Mouse (Mus musculus) liver, embryonic 15.5 days (tissue): Measurements from ENCODE around the gene Prune1. TPM values are rescaled to one million over a fixed set of nuclear protein-coding genes. Genes with fewer than 3 reads are reported as not detected.
A peak's percentile ranks its signal among the peaks of the same experiment; 100 is the strongest.

ENCODE experiments used
- ATAC-seq: fragments of 200-750 bp; cut with Nextera tagmentation; 2 replicates; pipeline ENCODE4 v1.8.0; 2017; ENCODE audit warnings: moderate number of reproducible peaks, mild to moderate bottlenecking, moderate library complexity; ENCODE audit not compliant: insufficient read depth
- H3K27ac ChIP-seq: fragments of 300-500 bp; sonication (generic); replicated peaks from 2 replicates; pipeline ENCODE4 v1.5.1; 2015; ENCODE audit warnings: mild to moderate bottlenecking, inconsistent platforms
- H3K27me3 ChIP-seq: fragments of 300-500 bp; sonication (generic); 2 replicates; pipeline ENCODE4 v1.6.1; 2015; ENCODE audit warnings: mild to moderate bottlenecking, inconsistent platforms
- H3K36me3 ChIP-seq: fragments of 300-500 bp; sonication (generic); replicated peaks from 2 replicates; pipeline ENCODE4 v1.6.1; 2015; ENCODE audit warnings: moderate library complexity, mild to moderate bottlenecking, inconsistent platforms
- H3K4me1 ChIP-seq: fragments of 300-500 bp; sonication (generic); replicated peaks from 2 replicates; pipeline ENCODE4 v1.6.1; 2015; ENCODE audit warnings: inconsistent platforms
- H3K4me2 ChIP-seq: fragments of 300-500 bp; sonication (generic); 2 replicates; pipeline ENCODE4 v1.6.1; 2015; ENCODE audit warnings: moderate library complexity, mild to moderate bottlenecking, inconsistent platforms
- H3K4me3 ChIP-seq: fragments of 300-500 bp; sonication (generic); replicated peaks from 2 replicates; pipeline ENCODE4 v1.5.1; 2015; ENCODE audit warnings: mild to moderate bottlenecking, inconsistent platforms
- H3K9ac ChIP-seq: fragments of 300-500 bp; sonication (generic); 2 replicates; pipeline ENCODE4 v1.6.1; 2015; ENCODE audit warnings: moderate library complexity, mild to moderate bottlenecking, inconsistent platforms
- H3K9me3 ChIP-seq: fragments of 300-500 bp; sonication (generic); replicated peaks from 2 replicates; pipeline ENCODE4 v1.6.1; 2016; ENCODE audit warnings: inconsistent platforms
- WGBS: fragments of 180-500 bp; shearing (Covaris S2); methylation state at CpG from one replicate; pipeline ENCODE4 v1.1.7; 2015; ENCODE audit warnings: mixed read lengths; ENCODE audit not compliant: insufficient replicate concordance; 5-methylcytosine and 5-hydroxymethylcytosine counted together
- polyA plus RNA-seq: library from polyadenylated mRNA; unstranded; fragments of >200 nt; fragmentation: Nextera tagmentation; extraction: Ambion mirVana; gene quantifications from 2 replicates; pipeline ENCODE4 v1.2.1, GENCODE M21; 2015

Prune1 gene
- polyA plus RNA-seq, 1 experiment from 2014 or later, result 9.0 TPM

DNA sequence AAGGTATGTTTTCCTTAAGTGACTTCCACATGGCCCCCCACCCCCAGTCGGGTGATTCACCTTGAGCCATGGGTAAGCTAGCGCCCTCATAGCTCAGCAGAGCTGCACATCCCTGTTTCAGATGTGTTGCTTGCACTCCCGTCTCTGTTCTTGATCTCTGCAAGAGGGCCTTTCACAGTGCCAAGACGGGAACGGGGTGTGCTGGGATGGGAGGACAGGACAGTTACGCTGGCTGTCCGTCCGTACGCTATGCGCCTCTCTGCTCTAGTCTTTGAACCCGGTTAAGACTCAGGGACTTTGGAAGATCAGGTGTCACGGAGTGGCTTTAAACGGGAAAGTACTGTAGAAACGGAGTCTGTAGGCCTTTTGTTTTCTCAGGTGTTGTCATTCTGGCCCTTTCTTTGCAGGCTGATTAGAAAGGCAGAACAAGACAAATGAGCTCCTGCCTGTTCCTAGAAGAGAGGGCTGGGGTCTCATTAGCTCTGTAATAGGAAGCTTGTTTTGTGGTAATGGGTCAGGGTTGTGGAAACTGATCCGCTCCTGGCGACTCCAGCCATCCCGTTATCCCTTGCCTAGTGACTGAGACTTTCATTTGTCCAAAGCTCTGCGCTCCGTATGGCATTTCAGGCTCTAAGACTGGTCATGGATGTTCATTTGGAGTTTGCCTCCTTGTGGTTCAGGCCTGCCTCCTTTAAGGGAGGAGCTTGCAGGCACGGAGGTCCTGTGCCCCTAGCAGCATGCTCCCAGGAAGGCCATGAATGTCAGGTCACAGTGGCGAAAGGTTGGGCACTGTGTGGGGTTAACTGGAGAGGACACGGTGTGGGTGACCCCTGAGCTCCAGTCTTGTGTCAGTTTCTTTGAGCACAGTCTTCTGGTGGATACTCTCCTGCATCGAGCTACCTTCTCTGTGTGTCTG lies 46.2 kb downstream of the Prune1 start:
- peaks cover 70% of the 10 kb centered on the region for H3K36me3 ChIP-seq
- no peaks in the 10 kb centered on the region for H3K9me3 ChIP-seq
- 84% methylated on average over 23 of the region's 23 CpGs for WGBS
- no peak overlapping the region for H3K9ac ChIP-seq
- no peak overlapping the region for H3K4me2 ChIP-seq
- H3K27ac ChIP-seq, result no peak overlapping the region
- no peak for ATAC-seq
- no peak overlapping the region for H3K4me3 ChIP-seq
- no peaks in the 10 kb centered on the region for H3K27me3 ChIP-seq
- peaks cover 33% of the 10 kb centered on the region for H3K4me1 ChIP-seq

GRCm38 (mm10) chr3:95233303-95233980 lies 48.4 kb downstream of the Prune1 start:
- H3K36me3 ChIP-seq, result peaks cover 70% of the 10 kb centered on the region
- no peak overlapping the region for H3K9ac ChIP-seq
- H3K27ac ChIP-seq, result no peak overlapping the region
- H3K4me2 ChIP-seq, result no peak overlapping the region
- WGBS, result 84% methylated on average over 16 of the region's 16 CpGs
- H3K27me3 ChIP-seq, result no peaks in the 10 kb centered on the region
- ATAC-seq, result no peak
- no peak overlapping the region for H3K4me3 ChIP-seq
- H3K4me1 ChIP-seq, result peaks cover 47% of the 10 kb centered on the region
- no peaks in the 10 kb centered on the region for H3K9me3 ChIP-seq

- Histone ChIP-seq H3K4me3 (no peak overlapping the region), H3K9ac (no peak overlapping the region), H3K36me3 (peaks cover 64% of the 10 kb centered on the region), H3K27me3 (no peaks in the 10 kb centered on the region), H3K4me1 (peaks cover 53% of the 10 kb centered on the region), H3K4me2 (0 out of 2 replicates have a peak overlapping the region, but pooled peaks have one; percentile 97), H3K9me3 (no peaks in the 10 kb centered on the region), H3K27ac (peak overlapping the region; percentile 91; the same call in 1 of the 2 replicates)
- no peak for ATAC-seq
- WGBS, result 75% methylated on average over 7 of the region's 7 CpGs
These were observed 49.1 kb downstream of the Prune1 start for GRCm38 (mm10) chr3:95232771-95233170.

GRCm38 (mm10) chr3:95231298-95232221 lies 50.3 kb downstream of the Prune1 start, which contains the start of gene Mllt11:
Gene Mllt11, minus strand, starts transcription at chr3:95232171.
- WGBS, result 40% methylated on average over 13 of the region's 13 CpGs
- H3K4me2 ChIP-seq, result peak within 1 kb of the TSS; percentile 97
- no peaks in the 10 kb centered on the region for H3K9me3 ChIP-seq
- H3K4me3 ChIP-seq, result peak within 1 kb of the TSS; percentile 82
- 0 out of 2 replicates have a peak, but pooled peaks have one; percentile 6 for ATAC-seq
- peak within 1 kb of the TSS; percentile 91 for H3K27ac ChIP-seq
- H3K27me3 ChIP-seq, result no peaks in the 10 kb centered on the region
- H3K9ac ChIP-seq, result peak within 1 kb of the TSS; percentile 96
- H3K4me1 ChIP-seq, result peaks cover 59% of the 10 kb centered on the region
- H3K36me3 ChIP-seq, result peaks cover 52% of the 10 kb centered on the region

DNA sequence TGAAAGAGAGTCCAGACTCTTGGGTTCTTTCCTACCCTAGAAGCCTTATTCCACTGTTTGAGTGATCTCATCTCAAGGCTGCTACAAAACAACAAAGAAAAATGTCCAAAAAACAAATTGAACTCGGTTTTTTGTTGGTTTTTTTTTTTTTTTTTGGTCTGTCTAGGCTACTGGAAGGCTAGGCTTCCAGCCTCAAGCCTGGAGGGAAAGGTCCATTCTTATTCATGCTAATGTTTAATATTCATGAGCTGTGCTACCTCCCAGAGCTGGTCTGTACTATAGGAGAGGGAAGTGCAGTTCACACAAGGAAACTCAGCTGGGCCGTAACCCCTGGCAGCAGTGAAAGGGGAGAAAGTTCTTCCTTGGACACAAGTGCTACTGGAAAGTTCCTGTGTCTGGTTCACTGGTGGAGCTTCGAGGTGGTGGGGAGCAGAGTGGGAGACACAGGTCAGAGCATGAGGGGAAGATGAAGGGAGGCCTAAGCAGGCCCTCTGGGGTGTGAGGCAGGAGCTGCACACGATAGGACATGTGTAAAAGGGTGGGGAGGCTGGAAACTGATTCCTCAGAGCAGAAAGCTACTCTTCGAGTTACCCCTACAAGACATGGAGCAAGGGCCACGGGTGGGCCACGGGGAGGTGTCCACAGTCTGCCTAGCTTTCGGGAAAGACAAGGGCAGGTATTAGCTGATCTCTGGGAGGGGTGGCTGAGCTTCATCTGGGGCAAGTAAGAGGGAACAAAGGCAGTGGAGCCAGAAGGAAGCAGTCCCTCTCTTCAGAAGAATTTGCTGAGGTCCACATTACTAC lies 51.2 kb downstream of the Prune1 start:
- 0 out of 2 replicates have a peak, but pooled peaks have one; percentile 19 for ATAC-seq
- WGBS, result 12% methylated on average over 8 of the region's 8 CpGs
- peak overlapping the region; percentile 91 for H3K27ac ChIP-seq
- H3K36me3 ChIP-seq, result peaks cover 44% of the 10 kb centered on the region
- no peaks in the 10 kb centered on the region for H3K9me3 ChIP-seq
- H3K4me1 ChIP-seq, result peaks cover 59% of the 10 kb centered on the region
- no peaks in the 10 kb centered on the region for H3K27me3 ChIP-seq
- peak overlapping the region; percentile 96 for H3K9ac ChIP-seq
- peak overlapping the region; percentile 82 for H3K4me3 ChIP-seq
- peak overlapping the region; percentile 97 for H3K4me2 ChIP-seq

- H3K36me3 ChIP-seq, result peaks cover 43% of the 10 kb centered on the region
- H3K9ac ChIP-seq, result peak overlapping the region; percentile 96
- under 1% methylated on average over 13 of the region's 13 CpGs for WGBS
- peak overlapping the region; percentile 82 for H3K4me3 ChIP-seq
- H3K27ac ChIP-seq, result peak overlapping the region; percentile 91
- no peaks in the 10 kb centered on the region for H3K27me3 ChIP-seq
- no peaks in the 10 kb centered on the region for H3K9me3 ChIP-seq
- peaks cover 59% of the 10 kb centered on the region for H3K4me1 ChIP-seq
- no peak for ATAC-seq
- peak overlapping the region; percentile 97 for H3K4me2 ChIP-seq
These were observed 51.9 kb downstream of the Prune1 start for GRCm38 (mm10) chr3:95229781-95230494.

GRCm38 (mm10) chr3:95228894-95229780 lies 52.7 kb downstream of the Prune1 start:
- peak overlapping the region; percentile 96 for H3K9ac ChIP-seq
- peak; percentile 13 for ATAC-seq
- no peaks in the 10 kb centered on the region for H3K27me3 ChIP-seq
- peaks cover 62% of the 10 kb centered on the region for H3K4me1 ChIP-seq
- 0% methylated on average over 43 of the region's 43 CpGs for WGBS
- H3K27ac ChIP-seq, result peak overlapping the region; percentile 91
- no peaks in the 10 kb centered on the region for H3K9me3 ChIP-seq
- peak overlapping the region; percentile 82 for H3K4me3 ChIP-seq
- H3K36me3 ChIP-seq, result peaks cover 35% of the 10 kb centered on the region
- peak overlapping the region; percentile 97 for H3K4me2 ChIP-seq

DNA sequence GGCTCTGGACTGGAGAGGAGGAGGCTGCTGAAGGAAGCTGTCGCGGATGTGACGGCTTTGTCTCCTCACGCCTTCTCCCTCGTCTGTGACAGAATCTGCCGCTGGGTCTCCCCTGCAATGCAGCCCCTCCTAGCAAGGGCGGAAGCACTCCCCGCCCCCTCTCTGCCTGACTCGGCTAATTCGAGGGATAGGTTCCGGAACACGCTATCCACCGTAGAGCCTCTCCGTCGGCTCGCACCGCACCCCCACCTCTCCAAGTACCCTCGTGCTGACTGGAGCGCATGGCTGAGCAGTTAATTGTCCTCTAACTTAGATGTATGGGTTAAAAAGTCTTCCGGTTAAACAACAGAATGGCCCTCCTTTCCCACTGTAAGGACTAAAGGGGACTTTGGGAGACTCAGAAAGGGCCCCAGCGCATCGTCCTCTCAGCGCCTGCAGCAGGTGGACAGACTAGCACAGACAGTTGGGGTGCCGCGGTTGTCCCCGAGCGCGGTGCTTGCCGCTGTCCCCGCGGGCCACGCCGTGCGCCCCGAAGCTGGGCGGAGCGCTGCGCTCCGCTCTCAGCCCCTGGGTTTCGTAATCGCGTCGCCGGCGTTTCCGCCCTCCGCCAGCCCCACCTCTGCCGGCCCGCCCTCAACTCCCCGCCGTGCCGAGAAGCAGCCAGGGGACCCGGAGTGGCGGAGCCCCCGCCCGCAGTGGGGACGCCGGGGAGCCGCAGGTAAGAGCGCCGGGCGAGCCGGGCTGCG lies 53.6 kb downstream of the Prune1 start, which contains the start of gene Cdc42se1:
Cdc42se1 (plus strand) TSS at position 585 of the 746 bp plus-strand sequence.
- ATAC-seq, result peak; percentile 89
- whole genome bisulfite sequencing, result under 1% methylated on average over 63 of the region's 64 CpGs

More for the DNA sequence above, 53.6 kb downstream of the Prune1 start, which contains the start of gene Cdc42se1:
- Histone ChIP-seq H3K4me2 (peak within 1 kb of the TSS; percentile 97), H3K27ac (peak within 1 kb of the TSS; percentile 91), H3K27me3 (no peaks in the 10 kb centered on the region), H3K36me3 (peaks cover 32% of the 10 kb centered on the region), H3K4me1 (peaks cover 58% of the 10 kb centered on the region), H3K9ac (peak within 1 kb of the TSS; percentile 96), H3K9me3 (no peaks in the 10 kb centered on the region), H3K4me3 (peak within 1 kb of the TSS; percentile 82)
